Mouse (Mus musculus): ENCODE data around the gene Thbs1. TPM values are rescaled to one million over a fixed set of nuclear protein-coding genes. Genes with fewer than 3 reads are reported as not detected.

The Thbs1 gene
- total and polyA plus RNA-seq, 2 experiments from 2014 or later: 3.0 to 12.2 TPM

DNA sequence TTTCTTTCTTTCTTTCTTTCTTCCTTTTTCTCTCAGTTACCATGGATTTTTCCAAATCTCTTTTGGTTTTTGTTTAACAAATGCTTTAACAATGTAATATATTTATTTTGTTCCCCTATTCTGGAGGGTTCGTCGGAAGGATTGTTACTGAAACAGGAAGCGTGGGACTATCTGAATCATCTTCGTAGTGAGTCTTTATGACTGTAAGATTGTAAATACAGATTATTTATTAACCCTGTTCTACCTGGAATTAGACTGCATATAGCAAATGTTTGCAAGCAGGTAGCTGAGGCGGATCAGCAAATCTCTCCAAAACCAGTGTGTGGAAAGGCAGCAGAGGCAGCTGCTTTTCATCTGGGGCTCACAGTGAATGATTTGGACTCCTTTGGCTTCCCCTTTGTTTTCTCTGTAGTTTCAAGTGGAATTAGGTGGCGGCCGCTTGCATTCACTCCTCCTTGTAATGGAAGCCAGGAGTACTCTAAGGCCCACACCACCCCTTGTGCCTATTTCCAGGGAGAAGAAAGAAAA, 14.3 kb downstream of the Thbs1 start:
- ATAC-seq (ENCODE audit: low FRiP score): no peak

DNA sequence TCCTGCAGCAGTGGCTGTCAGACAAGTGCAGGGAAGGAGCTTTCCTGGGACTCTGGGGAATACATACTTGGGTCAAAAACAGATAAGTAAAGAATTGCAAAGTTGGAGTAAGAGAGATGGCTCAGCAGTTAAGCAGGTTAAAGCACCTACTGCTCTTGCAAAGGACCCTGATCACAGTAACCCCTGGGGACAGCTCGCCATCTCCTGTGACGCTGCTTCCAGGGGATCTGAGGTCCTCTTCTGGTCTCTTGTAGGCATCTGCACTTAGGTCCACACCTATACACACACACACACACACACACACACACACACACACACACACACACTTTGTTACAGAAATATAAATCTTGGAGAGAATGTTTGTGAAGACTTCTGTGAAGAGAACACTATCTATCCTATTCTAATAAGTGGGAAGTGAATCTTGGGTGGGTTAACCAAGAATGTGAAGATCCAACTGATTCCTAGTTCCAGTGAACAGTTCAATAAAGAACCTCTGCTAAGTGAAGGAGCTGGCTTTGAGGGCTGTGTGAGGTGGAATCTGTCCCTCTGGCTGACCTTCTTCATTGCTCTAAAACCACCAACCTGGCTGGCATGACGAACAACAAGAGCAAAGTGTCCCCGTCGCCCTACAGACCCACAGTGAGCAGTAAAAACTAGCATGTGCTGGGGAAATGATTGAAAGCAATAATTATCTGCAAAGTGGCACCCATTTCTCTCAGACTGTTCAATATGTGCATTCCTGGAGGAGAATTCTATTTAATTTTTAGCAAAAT, 16.0 kb downstream of the Thbs1 start:
- Histone ChIP-seq H3K4me2 (ENCODE audit: low read depth, low read length, poor library complexity, severe bottlenecking) (no peak overlapping the region), H3K4me3 (ENCODE audit: low read depth, low read length) (no peak overlapping the region), H3K9me3 (ENCODE audit: low read length) (no peaks in the 10 kb centered on the region), H3K9ac (replicated peaks; ENCODE audit: low read length, poor library complexity, severe bottlenecking) (no peak overlapping the region), H3K36me3 (ENCODE audit: insufficient read depth, low read length) (no peaks in the 10 kb centered on the region), H3K4me1 (ENCODE audit: insufficient read depth, low read length) (no peaks in the 10 kb centered on the region), H3K27me3 (ENCODE audit: insufficient read depth, low read length) (no peaks in the 10 kb centered on the region), H3K27ac (ENCODE audit: low read depth, low read length) (no peak overlapping the region)
- DNase-seq (ENCODE audit: low spot score): no peak
- TF ChIP-seq CTCF (IDR thresholded peaks at IDR 0.05): no peak
- ATAC-seq (ENCODE audit: low FRiP score): no peak
- 86% methylated on average over 5 of the region's 5 CpGs for WGBS

More for the DNA sequence above, 14.3 kb downstream of the Thbs1 start:
- H3K9ac ChIP-seq (replicated peaks; ENCODE audit: low read length, poor library complexity, severe bottlenecking): no peak overlapping the region
- no peak for TF ChIP-seq CTCF (IDR thresholded peaks at IDR 0.05)
- H3K4me1 ChIP-seq (ENCODE audit: insufficient read depth, low read length): no peaks in the 10 kb centered on the region
- H3K4me3 ChIP-seq (ENCODE audit: low read depth, low read length): no peak overlapping the region
- WGBS: 61% methylated on average over 7 of the region's 7 CpGs
- H3K9me3 ChIP-seq (ENCODE audit: low read length): no peaks in the 10 kb centered on the region
- H3K36me3 ChIP-seq (ENCODE audit: insufficient read depth, low read length): no peaks in the 10 kb centered on the region
- no peak for DNase-seq (ENCODE audit: low spot score)
- H3K27ac ChIP-seq (ENCODE audit: low read depth, low read length): no peak overlapping the region
- no peak overlapping the region for H3K4me2 ChIP-seq (ENCODE audit: low read depth, low read length, poor library complexity, severe bottlenecking)
- no peaks in the 10 kb centered on the region for H3K27me3 ChIP-seq (ENCODE audit: insufficient read depth, low read length)

DNA sequence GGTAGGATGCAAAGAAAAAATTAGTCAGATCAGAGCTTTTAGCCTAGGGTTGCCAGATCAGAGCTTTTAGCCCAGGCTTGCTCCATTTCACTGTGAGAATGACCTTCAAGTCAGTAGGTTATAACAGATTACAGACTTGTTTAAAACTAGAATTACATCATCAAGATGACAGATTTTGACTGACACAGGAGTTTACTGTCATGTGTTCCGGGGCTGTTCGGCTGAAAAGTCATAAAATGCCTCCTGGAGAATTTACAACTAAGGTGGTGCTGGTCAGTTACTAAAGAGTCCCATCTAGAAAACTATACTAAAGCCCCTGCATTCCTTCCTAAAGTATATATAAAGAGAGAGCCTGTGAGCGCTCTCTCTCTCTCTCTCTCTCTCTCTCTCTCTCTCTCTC, 16.6 kb downstream of the Thbs1 start:
- H3K27me3 ChIP-seq (ENCODE audit: insufficient read depth, low read length): no peaks in the 10 kb centered on the region
- ATAC-seq (ENCODE audit: low FRiP score): no peak
- WGBS: 78% methylated on average over 3 of the region's 3 CpGs

DNA sequence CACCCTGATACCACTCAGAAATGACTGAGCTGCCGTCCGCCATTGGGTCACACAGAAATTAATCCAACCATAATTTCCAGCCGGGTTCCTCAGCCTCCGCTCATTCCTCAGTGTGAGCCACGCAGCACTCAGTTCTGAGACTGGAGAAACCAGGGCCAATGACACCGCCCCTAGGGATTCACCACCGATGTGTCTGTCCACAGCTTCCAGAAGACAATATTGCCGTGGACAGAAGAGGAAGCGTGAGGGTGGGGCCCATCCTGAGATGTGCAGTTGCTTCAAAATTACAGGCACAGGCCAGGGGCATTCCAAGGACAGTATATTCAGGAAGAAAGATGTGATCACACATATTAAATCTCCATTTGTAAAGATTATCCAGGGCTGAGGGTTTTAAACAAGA, 25.4 kb downstream of the Thbs1 start:
- 89% methylated on average over 9 of the region's 9 CpGs for WGBS
- Histone ChIP-seq H3K4me3 (ENCODE audit: low read depth, low read length) (no peak overlapping the region), H3K27me3 (ENCODE audit: insufficient read depth, low read length) (no peaks in the 10 kb centered on the region), H3K27ac (ENCODE audit: low read depth, low read length) (no peak overlapping the region), H3K9me3 (ENCODE audit: low read length) (no peaks in the 10 kb centered on the region), H3K4me2 (ENCODE audit: low read depth, low read length, poor library complexity, severe bottlenecking) (no peak overlapping the region), H3K4me1 (ENCODE audit: insufficient read depth, low read length) (no peaks in the 10 kb centered on the region), H3K9ac (replicated peaks; ENCODE audit: low read length, poor library complexity, severe bottlenecking) (no peak overlapping the region), H3K36me3 (ENCODE audit: insufficient read depth, low read length) (no peaks in the 10 kb centered on the region)
- ATAC-seq (ENCODE audit: low FRiP score) (no peak), DNase-seq (ENCODE audit: low spot score) (no peak)
- no peak for TF ChIP-seq CTCF (IDR thresholded peaks at IDR 0.05)

More for the DNA sequence above, 16.6 kb downstream of the Thbs1 start:
- Histone ChIP-seq H3K27ac (ENCODE audit: low read depth, low read length) (no peak overlapping the region), H3K4me1 (ENCODE audit: insufficient read depth, low read length) (no peaks in the 10 kb centered on the region), H3K9me3 (ENCODE audit: low read length) (no peaks in the 10 kb centered on the region), H3K4me2 (ENCODE audit: low read depth, low read length, poor library complexity, severe bottlenecking) (no peak overlapping the region), H3K9ac (replicated peaks; ENCODE audit: low read length, poor library complexity, severe bottlenecking) (no peak overlapping the region), H3K36me3 (ENCODE audit: insufficient read depth, low read length) (no peaks in the 10 kb centered on the region), H3K4me3 (ENCODE audit: low read depth, low read length) (no peak overlapping the region)
- DNase-seq (ENCODE audit: low spot score): no peak
- no peak for TF ChIP-seq CTCF (IDR thresholded peaks at IDR 0.05)

DNA sequence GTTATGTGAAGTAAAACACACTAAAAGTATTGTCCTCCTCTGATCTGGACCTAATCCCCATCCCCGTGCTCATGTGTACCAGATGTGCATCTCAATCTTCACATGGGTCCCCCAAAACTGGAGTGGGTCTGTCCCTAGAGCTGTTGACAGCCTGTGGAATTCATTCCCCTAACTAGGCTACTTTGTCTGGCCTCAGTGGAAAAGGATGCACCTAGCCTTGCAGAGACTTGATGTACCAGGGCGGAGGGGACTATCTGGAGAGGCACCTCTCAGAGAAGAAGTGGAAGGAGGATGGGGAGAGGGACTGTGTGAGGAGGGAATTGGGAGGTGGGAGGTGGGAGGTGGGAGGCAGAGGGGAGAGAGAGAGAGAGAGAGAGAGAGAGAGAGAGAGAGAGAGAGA, 26.1 kb downstream of the Thbs1 start:
- Histone ChIP-seq H3K4me1 (ENCODE audit: insufficient read depth, low read length) (no peaks in the 10 kb centered on the region), H3K9ac (replicated peaks; ENCODE audit: low read length, poor library complexity, severe bottlenecking) (no peak overlapping the region), H3K27ac (ENCODE audit: low read depth, low read length) (no peak overlapping the region), H3K9me3 (ENCODE audit: low read length) (no peaks in the 10 kb centered on the region), H3K36me3 (ENCODE audit: insufficient read depth, low read length) (no peaks in the 10 kb centered on the region), H3K4me2 (ENCODE audit: low read depth, low read length, poor library complexity, severe bottlenecking) (no peak overlapping the region), H3K27me3 (ENCODE audit: insufficient read depth, low read length) (no peaks in the 10 kb centered on the region), H3K4me3 (ENCODE audit: low read depth, low read length) (no peak overlapping the region)
- DNase-seq (ENCODE audit: low spot score) (no peak), ATAC-seq (ENCODE audit: low FRiP score) (no peak)
- TF ChIP-seq CTCF (IDR thresholded peaks at IDR 0.05): no peak
- 92% methylated on average over 2 of the region's 2 CpGs for WGBS

DNA sequence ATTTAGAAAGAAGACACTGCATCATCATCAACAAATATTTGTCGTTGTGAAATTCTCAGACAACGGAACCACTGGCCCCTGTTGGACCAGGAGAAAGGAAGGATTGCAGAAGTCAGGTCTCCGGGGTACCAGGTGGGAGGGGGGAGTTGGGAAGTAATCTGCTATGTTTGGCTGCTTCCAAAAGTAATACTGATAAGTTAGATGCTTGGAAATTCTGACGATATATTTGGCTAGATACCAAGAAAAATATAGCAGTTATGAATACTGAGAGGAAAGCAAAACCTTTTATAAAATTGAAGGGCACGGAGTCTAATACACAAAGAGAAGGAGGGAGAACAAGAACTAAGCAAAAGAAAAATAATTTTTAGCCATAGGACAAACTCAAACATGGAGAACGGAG, 27.6 kb downstream of the Thbs1 start:
- H3K9me3 ChIP-seq (ENCODE audit: low read length): no peaks in the 10 kb centered on the region
- H3K36me3 ChIP-seq (ENCODE audit: insufficient read depth, low read length): no peaks in the 10 kb centered on the region
- H3K4me3 ChIP-seq (ENCODE audit: low read depth, low read length): no peak overlapping the region
- no peak overlapping the region for H3K4me2 ChIP-seq (ENCODE audit: low read depth, low read length, poor library complexity, severe bottlenecking)
- no peak overlapping the region for H3K9ac ChIP-seq (replicated peaks; ENCODE audit: low read length, poor library complexity, severe bottlenecking)
- H3K27ac ChIP-seq (ENCODE audit: low read depth, low read length): no peak overlapping the region
- no peaks in the 10 kb centered on the region for H3K27me3 ChIP-seq (ENCODE audit: insufficient read depth, low read length)
- DNase-seq (ENCODE audit: low spot score) (no peak), ATAC-seq (ENCODE audit: low FRiP score) (no peak)
- H3K4me1 ChIP-seq (ENCODE audit: insufficient read depth, low read length): no peaks in the 10 kb centered on the region
- WGBS: 86% methylated on average over 6 of the region's 6 CpGs
- TF ChIP-seq CTCF (IDR thresholded peaks at IDR 0.05): no peak

All from midbrain, postnatal 0 days (tissue).